Mouse (Mus musculus) C2C12 (cell line): ENCODE measurements around the gene Tbcel. TPM values are rescaled to one million over a fixed set of nuclear protein-coding genes. Genes with fewer than 3 reads are reported as not detected.

Source experiments
- H3K27me3 ChIP-seq: one replicate; pipeline ENCODE4 v1.6.1; 2011; ENCODE audit not compliant: control insufficient read depth, insufficient read depth, insufficient read length
- H3K36me3 ChIP-seq: one replicate; pipeline ENCODE4 v1.6.1; 2011; ENCODE audit not compliant: control insufficient read depth, insufficient read depth
- H3K4me3 ChIP-seq: one replicate; pipeline ENCODE4 v1.5.1; 2011; ENCODE audit warnings: mild to moderate bottlenecking, control low read depth; ENCODE audit not compliant: poor library complexity, insufficient read depth, severe bottlenecking
- H3K79me2 ChIP-seq: one replicate; pipeline ENCODE4 v1.6.1; 2011; ENCODE audit not compliant: control insufficient read depth, insufficient read depth
- H3K79me3 ChIP-seq: one replicate; pipeline ENCODE4 v1.6.1; 2011; ENCODE audit warnings: low read depth, control low read depth
- H3ac ChIP-seq: one replicate; pipeline ENCODE3; 2011; ENCODE audit warnings: low read depth; ENCODE audit not compliant: control insufficient read depth, insufficient read length
- CEBPB ChIP-seq: IDR thresholded peaks from one replicate; pipeline ENCODE4 v1.6.1; 2011; ENCODE audit warnings: low read depth, mild to moderate bottlenecking, control low read depth, moderate library complexity
- CTCF ChIP-seq: IDR thresholded peaks from one replicate; pipeline ENCODE4 v1.5.1; 2011; ENCODE audit not compliant: control insufficient read depth, insufficient read depth, insufficient read length
- FOSL1 ChIP-seq: IDR thresholded peaks from one replicate; pipeline ENCODE4 v1.8.0; 2011; ENCODE audit warnings: mild to moderate bottlenecking, low read length; ENCODE audit not compliant: poor library complexity, insufficient read depth, severe bottlenecking
- MAX ChIP-seq: IDR thresholded peaks from one replicate; pipeline ENCODE4 v1.6.1; 2011; ENCODE audit warnings: mild to moderate bottlenecking, control low read depth
- MYOD1 ChIP-seq: IDR thresholded peaks from one replicate; pipeline ENCODE4 v1.6.1; 2011; ENCODE audit warnings: low read depth; ENCODE audit not compliant: control insufficient read depth, insufficient read length
- MYOG ChIP-seq: IDR thresholded peaks from one replicate; pipeline ENCODE4 v1.6.1; 2011; ENCODE audit not compliant: control insufficient read depth, insufficient read length; ENCODE audit errors: extremely low read depth
- USF1 ChIP-seq: IDR thresholded peaks from one replicate; pipeline ENCODE4 v1.6.1; 2011; ENCODE audit warnings: low read depth, mild to moderate bottlenecking, control low read depth, moderate library complexity
- polyA plus RNA-seq: library from polyadenylated mRNA; unstranded; fragments of >200 nt; fragmentation: generic; extraction: Trizol; gene quantifications from one replicate; pipeline ENCODE4 v1.2.1, GENCODE M21; 2012; ENCODE audit warnings: missing spikeins

The Tbcel gene
- polyA plus RNA-seq, 1 experiment: 5.3 TPM

GRCm38 (mm10) chr9:42428060-42428924 lies 79.3 kb downstream of the Tbcel start:
- no peaks in the 10 kb centered on the region for H3K79me3 ChIP-seq
- H3K27me3 ChIP-seq: no peaks in the 10 kb centered on the region
- no peak overlapping the region for H3ac ChIP-seq
- H3K79me2 ChIP-seq: no peaks in the 10 kb centered on the region
- H3K36me3 ChIP-seq: no peaks in the 10 kb centered on the region
- no peak overlapping the region for H3K4me3 ChIP-seq
- TF ChIP-seq USF1 (no peak), MAX (no peak), MYOD1 (no peak), MYOG (no peak), FOSL1 (no peak), CTCF (no peak)

- Histone ChIP-seq H3K4me3 (no peak overlapping the region), H3K79me2 (no peaks in the 10 kb centered on the region), H3ac (no peak overlapping the region), H3K36me3 (no peaks in the 10 kb centered on the region), H3K79me3 (no peaks in the 10 kb centered on the region), H3K27me3 (no peaks in the 10 kb centered on the region)
- no peak for TF ChIP-seq MYOD1
- no peak for TF ChIP-seq CTCF
- no peak for TF ChIP-seq USF1
- no peak for TF ChIP-seq CEBPB
- TF ChIP-seq MYOG: no peak
- no peak for TF ChIP-seq MAX
- TF ChIP-seq FOSL1: no peak
These were observed 80.8 kb downstream of the Tbcel start for GRCm38 (mm10) chr9:42426661-42427358.

- TF ChIP-seq MAX (no peak), CEBPB (no peak), FOSL1 (no peak), CTCF (no peak), MYOD1 (no peak), MYOG (no peak), USF1 (no peak)
- Histone ChIP-seq H3K4me3 (no peak overlapping the region), H3K27me3 (no peaks in the 10 kb centered on the region), H3ac (no peak overlapping the region), H3K36me3 (peaks cover 5% of the 10 kb centered on the region), H3K79me2 (no peaks in the 10 kb centered on the region), H3K79me3 (no peaks in the 10 kb centered on the region)
These were observed 84.0 kb downstream of the Tbcel start for GRCm38 (mm10) chr9:42423649-42424048.

- no peaks in the 10 kb centered on the region for H3K27me3 ChIP-seq
- peaks cover 16% of the 10 kb centered on the region for H3K36me3 ChIP-seq
- H3K79me3 ChIP-seq: no peaks in the 10 kb centered on the region
- TF ChIP-seq FOSL1: no peak
- TF ChIP-seq MYOD1: no peak
- no peak for TF ChIP-seq CTCF
- TF ChIP-seq MYOG: no peak
- no peaks in the 10 kb centered on the region for H3K79me2 ChIP-seq
- H3ac ChIP-seq: no peak overlapping the region
- H3K4me3 ChIP-seq: no peak overlapping the region
These were observed 87.9 kb downstream of the Tbcel start for GRCm38 (mm10) chr9:42419687-42420086.

- no peak for TF ChIP-seq FOSL1
- TF ChIP-seq MYOD1: no peak
- no peak for TF ChIP-seq CEBPB
- TF ChIP-seq USF1: no peak
- no peak for TF ChIP-seq MYOG
- no peak for TF ChIP-seq CTCF
- no peak for TF ChIP-seq MAX
These were observed 88.8 kb downstream of the Tbcel start for GRCm38 (mm10) chr9:42418786-42419185.

More at GRCm38 (mm10) chr9:42418786-42419185, 88.8 kb downstream of the Tbcel start:
- no peak overlapping the region for H3ac ChIP-seq
- no peak overlapping the region for H3K4me3 ChIP-seq
- H3K27me3 ChIP-seq: no peaks in the 10 kb centered on the region
- peaks cover 16% of the 10 kb centered on the region for H3K36me3 ChIP-seq
- H3K79me2 ChIP-seq: no peaks in the 10 kb centered on the region
- no peaks in the 10 kb centered on the region for H3K79me3 ChIP-seq
